Mouse (Mus musculus): ENCODE results near the gene Dus3l. TPM values are rescaled to one million over a fixed set of nuclear protein-coding genes. Genes with fewer than 3 reads are reported as not detected.

Dus3l gene
- total and polyA plus RNA-seq, 2 experiments from 2014 or later: 93.8 to 103 TPM

GRCm38 (mm10) chr17:56751404-56752072 lies 13.0 kb upstream of the Dus3l start:
- Histone ChIP-seq H3K27me3 (ENCODE audit: insufficient read depth, low read length) (peaks cover 38% of the 10 kb centered on the region), H3K4me1 (ENCODE audit: insufficient read depth, low read length) (no peaks in the 10 kb centered on the region), H3K4me2 (ENCODE audit: low read depth, low read length, poor library complexity, severe bottlenecking) (peak overlapping the region; percentile 37), H3K9ac (replicated peaks; ENCODE audit: low read length, poor library complexity, severe bottlenecking) (no peak overlapping the region; the same call in 1 of the 2 replicates), H3K9me3 (ENCODE audit: low read length) (no peaks in the 10 kb centered on the region), H3K4me3 (ENCODE audit: low read depth, low read length) (peak overlapping the region; percentile 31), H3K36me3 (ENCODE audit: insufficient read depth, low read length) (no peaks in the 10 kb centered on the region), H3K27ac (ENCODE audit: low read depth, low read length) (no peak overlapping the region)
- TF ChIP-seq CTCF (IDR thresholded peaks at IDR 0.05): no peak
- WGBS: 21% methylated on average over 58 of the region's 71 CpGs
- DNase-seq (ENCODE audit: low spot score) (peak; percentile 81), ATAC-seq (ENCODE audit: low FRiP score) (peak; percentile 76)

GRCm38 (mm10) chr17:56753452-56753851 lies 11.1 kb upstream of the Dus3l start:
- Histone ChIP-seq H3K4me1 (ENCODE audit: insufficient read depth, low read length) (peaks cover 6% of the 10 kb centered on the region; the same call in 1 of the 2 replicates), H3K27me3 (ENCODE audit: insufficient read depth, low read length) (peaks cover 55% of the 10 kb centered on the region), H3K4me2 (ENCODE audit: low read depth, low read length, poor library complexity, severe bottlenecking) (no peak overlapping the region), H3K9ac (replicated peaks; ENCODE audit: low read length, poor library complexity, severe bottlenecking) (no peak overlapping the region), H3K9me3 (ENCODE audit: low read length) (no peaks in the 10 kb centered on the region), H3K36me3 (ENCODE audit: insufficient read depth, low read length) (no peaks in the 10 kb centered on the region), H3K4me3 (ENCODE audit: low read depth, low read length) (no peak overlapping the region), H3K27ac (ENCODE audit: low read depth, low read length) (no peak overlapping the region)
- DNase-seq (ENCODE audit: low spot score): no peak
- 22% methylated on average over 15 of the region's 15 CpGs for WGBS
- no peak for TF ChIP-seq CTCF (IDR thresholded peaks at IDR 0.05)
- no peak for ATAC-seq (ENCODE audit: low FRiP score)

- no peaks in the 10 kb centered on the region for H3K9me3 ChIP-seq (ENCODE audit: low read length)
- H3K4me1 ChIP-seq (ENCODE audit: insufficient read depth, low read length): peaks cover 6% of the 10 kb centered on the region; the same call in 1 of the 2 replicates
- H3K27me3 ChIP-seq (ENCODE audit: insufficient read depth, low read length): peaks cover 56% of the 10 kb centered on the region
- H3K27ac ChIP-seq (ENCODE audit: low read depth, low read length): no peak overlapping the region
- no peak for ATAC-seq (ENCODE audit: low FRiP score)
- no peak overlapping the region for H3K9ac ChIP-seq (replicated peaks; ENCODE audit: low read length, poor library complexity, severe bottlenecking)
- WGBS: 13% methylated on average over 36 of the region's 36 CpGs
- H3K36me3 ChIP-seq (ENCODE audit: insufficient read depth, low read length): no peaks in the 10 kb centered on the region
- TF ChIP-seq CTCF (IDR thresholded peaks at IDR 0.05): no peak
- no peak overlapping the region for H3K4me2 ChIP-seq (ENCODE audit: low read depth, low read length, poor library complexity, severe bottlenecking)
- H3K4me3 ChIP-seq (ENCODE audit: low read depth, low read length): no peak overlapping the region
- DNase-seq (ENCODE audit: low spot score): no peak
Measured at GRCm38 (mm10) chr17:56754271-56755185, 10.0 kb upstream of the Dus3l start.

GRCm38 (mm10) chr17:56756703-56757399 lies 7.7 kb upstream of the Dus3l start:
- Histone ChIP-seq H3K9me3 (ENCODE audit: low read length) (no peaks in the 10 kb centered on the region), H3K36me3 (ENCODE audit: insufficient read depth, low read length) (no peaks in the 10 kb centered on the region), H3K4me1 (ENCODE audit: insufficient read depth, low read length) (peaks cover 8% of the 10 kb centered on the region; the same call in 1 of the 2 replicates), H3K9ac (replicated peaks; ENCODE audit: low read length, poor library complexity, severe bottlenecking) (peak overlapping the region; percentile 54), H3K27ac (ENCODE audit: low read depth, low read length) (no peak overlapping the region), H3K4me3 (ENCODE audit: low read depth, low read length) (peak overlapping the region; percentile 47), H3K27me3 (ENCODE audit: insufficient read depth, low read length) (peaks cover 59% of the 10 kb centered on the region), H3K4me2 (ENCODE audit: low read depth, low read length, poor library complexity, severe bottlenecking) (peak overlapping the region; percentile 91)
- 0 out of 2 replicates have a peak, but pooled peaks have one; percentile 2 for ATAC-seq (ENCODE audit: low FRiP score)
- TF ChIP-seq CTCF (IDR thresholded peaks at IDR 0.05): peak; percentile 46
- 2% methylated on average over 51 of the region's 51 CpGs for WGBS
- no peak for DNase-seq (ENCODE audit: low spot score)

DNA sequence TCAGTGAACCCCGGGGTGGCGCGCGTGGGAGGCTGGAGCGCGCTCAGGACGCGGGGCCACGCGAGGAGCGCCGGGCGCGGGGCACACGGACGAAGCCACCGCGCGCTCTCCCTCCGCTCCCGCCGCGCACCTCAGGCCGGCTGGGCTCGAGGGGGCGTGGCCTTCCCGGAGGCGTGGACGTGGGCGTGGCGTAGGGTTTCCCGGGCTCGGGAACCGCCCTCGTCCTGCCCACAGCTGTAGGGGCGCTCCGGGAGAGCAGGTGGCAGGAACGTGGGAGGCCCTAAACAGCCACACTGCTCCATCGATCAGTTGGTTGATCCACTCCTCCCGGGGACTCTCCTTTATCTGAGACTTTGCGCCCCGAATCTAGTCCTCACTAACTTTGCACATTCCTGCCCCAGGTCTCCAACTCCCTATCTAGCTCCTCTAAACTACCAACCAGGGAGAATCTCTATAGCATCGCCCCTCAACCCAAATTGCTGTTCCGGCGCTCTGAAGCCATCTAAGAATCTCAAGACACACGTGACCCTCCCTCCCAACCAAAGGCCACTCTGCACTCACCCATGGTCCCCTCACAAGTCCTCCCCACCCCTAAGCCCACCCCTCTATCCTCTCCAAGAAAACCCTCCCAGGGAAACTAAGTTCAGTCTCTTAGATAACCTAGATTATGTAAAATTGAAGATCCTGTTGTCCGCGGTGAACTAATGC lies 7.0 kb upstream of the Dus3l start, which contains the start of gene Nrtn:
Gene Nrtn (minus strand): TSS at position 115 of the 708 bp plus-strand sequence.
- DNase-seq (ENCODE audit: low spot score): peak; percentile 31
- Histone ChIP-seq H3K27me3 (ENCODE audit: insufficient read depth, low read length) (peaks cover 53% of the 10 kb centered on the region), H3K4me1 (ENCODE audit: insufficient read depth, low read length) (peaks cover 11% of the 10 kb centered on the region; the same call in 1 of the 2 replicates), H3K27ac (ENCODE audit: low read depth, low read length) (no peak within 1 kb of the TSS), H3K4me3 (ENCODE audit: low read depth, low read length) (peak within 1 kb of the TSS; percentile 47), H3K9me3 (ENCODE audit: low read length) (no peaks in the 10 kb centered on the region), H3K36me3 (ENCODE audit: insufficient read depth, low read length) (no peaks in the 10 kb centered on the region), H3K9ac (replicated peaks; ENCODE audit: low read length, poor library complexity, severe bottlenecking) (peak within 1 kb of the TSS; percentile 54), H3K4me2 (ENCODE audit: low read depth, low read length, poor library complexity, severe bottlenecking) (peak within 1 kb of the TSS; percentile 91)
- under 1% methylated on average over 26 of the region's 48 CpGs for WGBS
- no peak for ATAC-seq (ENCODE audit: low FRiP score)
- no peak for TF ChIP-seq CTCF (IDR thresholded peaks at IDR 0.05)
